ENCODE assay signal across 9 mouse cellular contexts in the genomic region with DNA sequence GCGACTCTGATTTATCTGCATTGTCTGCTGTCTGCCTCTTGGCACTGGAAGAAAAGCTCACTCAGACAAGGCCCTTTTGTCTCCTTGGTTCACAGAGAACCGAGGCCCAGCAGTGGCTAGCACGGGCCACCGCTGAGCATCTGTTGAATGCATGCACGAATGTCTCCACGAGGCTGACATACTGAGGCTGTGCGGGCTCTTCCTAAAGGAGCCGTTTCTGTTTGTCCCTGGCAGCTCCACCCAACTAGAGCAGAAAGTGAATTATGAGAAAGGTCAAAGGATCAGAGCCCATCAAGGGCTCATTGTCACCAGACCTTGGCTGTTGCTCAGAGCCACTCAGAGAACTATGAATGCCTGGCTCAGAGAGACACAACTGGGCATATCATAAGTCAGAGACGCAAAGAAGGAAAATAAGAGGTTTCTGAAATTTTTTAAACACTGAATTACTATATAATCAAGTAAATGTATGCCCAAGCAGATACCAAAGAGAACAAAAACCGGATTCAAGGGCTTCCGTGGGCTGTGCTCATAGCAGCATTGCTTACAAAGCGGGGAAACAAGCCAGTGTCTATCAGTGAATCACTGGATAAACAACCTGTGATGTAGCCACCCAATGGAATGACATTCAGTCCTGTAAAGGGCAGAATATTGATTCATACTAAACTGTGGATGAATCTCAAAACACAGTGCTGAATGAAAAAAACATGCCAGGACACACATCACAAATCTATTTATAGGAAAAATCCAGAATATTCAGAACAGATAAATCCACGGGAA. TPM values are rescaled to one million over a fixed set of nuclear protein-coding genes. Genes with fewer than 3 reads are reported as not detected.
DNase-seq lines count a peak whose midpoint lies in the region; ATAC-seq lines count a peak whose summit lies in the region.
"Had no signal": no experiment of that assay in that cellular context is flagged by ENCODE, and none has a peak within 500 bp of the region (broad histone marks: within the 10 kb centered on the region; RNA-seq: fewer than 3 reads in every experiment).

No protein-coding gene starts in this region.

- H3K27ac ChIP-seq in hindbrain, embryonic 14.5 days = peak overlapping the region; percentile 55
- peak overlapping the region; percentile 58 for H3K27ac ChIP-seq in midbrain, embryonic 16.5 days (ENCODE audit: low read length)

- H3K4me2 ChIP-seq in hindbrain, embryonic 14.5 days (replicated peaks) = no peak overlapping the region
- no peak overlapping the region for H3K4me2 ChIP-seq in midbrain, embryonic 16.5 days (ENCODE audit: low read length)

- intact Hi-C loops in heart, postnatal 36 days (cut with DNase I) = no loop called here
- intact Hi-C loops in gastrocnemius, postnatal 36 days (cut with DNase I) = no loop called here

- WGBS in hindbrain, embryonic 14.5 days = 17% methylated on average over 13 of the region's 13 CpGs
- 25% methylated on average over 13 of the region's 13 CpGs for WGBS in midbrain, embryonic 16.5 days

- DNase-seq in heart, adult 11 months = peak; percentile 78
- DNase-seq in heart, postnatal 36 days = no peak
- DNase-seq in adrenal gland, postnatal 14 days = peak; percentile 44
- peak; percentile 64 for DNase-seq in hindbrain, embryonic 14.5 days (ENCODE audit: low spot score)
- DNase-seq in gastrocnemius, postnatal 36 days = no peak
- no peak for DNase-seq in gastrocnemius, adult 18-20 months (ENCODE audit: low spot score)

- H3K9me3 ChIP-seq in hindbrain, embryonic 14.5 days (ENCODE audit: control insufficient read depth, low read length) = no peaks in the 10 kb centered on the region
- no peaks in the 10 kb centered on the region for H3K9me3 ChIP-seq in midbrain, embryonic 16.5 days (replicated peaks; ENCODE audit: control insufficient read depth, low read length, poor library complexity, severe bottlenecking)

- H3K4me3 ChIP-seq in hindbrain, embryonic 14.5 days (replicated peaks; ENCODE audit: low read length) = no peak overlapping the region
- no peak overlapping the region for H3K4me3 ChIP-seq in midbrain, embryonic 16.5 days (ENCODE audit: low read depth, low read length)
- H3K4me3 ChIP-seq: myocyte had no signal

- no peak overlapping the region for H3K9ac ChIP-seq in hindbrain, embryonic 14.5 days
- H3K9ac ChIP-seq in midbrain, embryonic 16.5 days (ENCODE audit: low read depth, low read length) = no peak overlapping the region

- ATAC-seq in hindbrain, embryonic 14.5 days (ENCODE audit: low FRiP score) = peak; percentile 88
- ATAC-seq in midbrain, embryonic 16.5 days = peak; percentile 73; the same call in 1 of the 2 replicates
- ATAC-seq in megakaryocyte-erythroid progenitor cell, adult 5-6 weeks (replicated peaks; ENCODE audit: low FRiP score, low TSS enrichment, poor library complexity, severe bottlenecking) = no peak

- 0 out of 2 replicates have a peak, but pooled peaks cover 4% of the 10 kb centered on the region for H3K4me1 ChIP-seq in hindbrain, embryonic 14.5 days (replicated peaks; ENCODE audit: control insufficient read depth, insufficient read depth, low read length)
- peaks cover 4% of the 10 kb centered on the region for H3K4me1 ChIP-seq in midbrain, embryonic 16.5 days (ENCODE audit: control insufficient read depth, insufficient read depth, low read length)

- no peaks in the 10 kb centered on the region for H3K36me3 ChIP-seq in hindbrain, embryonic 14.5 days (replicated peaks; ENCODE audit: control insufficient read depth, insufficient read depth)
- H3K36me3 ChIP-seq in midbrain, embryonic 16.5 days (ENCODE audit: control insufficient read depth, insufficient read depth, low read length) = no peaks in the 10 kb centered on the region

- no peaks in the 10 kb centered on the region for H3K27me3 ChIP-seq in hindbrain, embryonic 14.5 days (ENCODE audit: control insufficient read depth, insufficient read depth, low read length)
- no peaks in the 10 kb centered on the region for H3K27me3 ChIP-seq in midbrain, embryonic 16.5 days (ENCODE audit: control insufficient read depth, insufficient read depth, low read depth, low read length)

RNA-seq across cellular contexts. Expression of a gene that starts 13.7 kb away (rescaled TPM):
- total RNA-seq in heart, postnatal 36 days (2021) = 10 to 100 TPM; 18.9 to 20.5 TPM
- total RNA-seq in adrenal gland, postnatal 14 days (2021) = 33.2 and 34.9 TPM in 2 replicates
- 14.8 and 16.0 TPM in 2 replicates for polyA plus RNA-seq in hindbrain, embryonic 14.5 days (2014; fragmentation: Nextera tagmentation; extraction: Ambion mirVana)
- 14.6 and 15.3 TPM in 2 replicates for polyA plus RNA-seq in midbrain, embryonic 16.5 days (2015; fragmentation: Nextera tagmentation; extraction: Ambion mirVana)
- total RNA-seq in gastrocnemius, postnatal 36 days (2021) = 1 to 10 TPM; 2.8 to 4.4 TPM
- total RNA-seq in gastrocnemius, adult 18-20 months (2021) = 1 to 10 TPM; 3.8 to 5.3 TPM
- 15.5 and 29.1 TPM in 2 replicates for total RNA-seq in megakaryocyte-erythroid progenitor cell, adult 5-6 weeks (2014; fragmentation: Nextera tagmentation)
- 5.7 and 8.8 TPM in 2 replicates for total RNA-seq in megakaryocyte-erythroid progenitor cell, adult 5-6 weeks (2017)

RNA-seq across cellular contexts. Expression of a gene that starts 49.9 kb away (rescaled TPM):
- 1 to 10 TPM; 4.4 TPM for total RNA-seq in heart, postnatal 36 days (2021)
- total RNA-seq in adrenal gland, postnatal 14 days (2021) = 3.6 and 4.1 TPM in 2 replicates
- polyA plus RNA-seq in hindbrain, embryonic 14.5 days (2014; fragmentation: Nextera tagmentation; extraction: Ambion mirVana) = 3.7 and 4.0 TPM in 2 replicates
- 1.8 and 2.5 TPM in 2 replicates for polyA plus RNA-seq in midbrain, embryonic 16.5 days (2015; fragmentation: Nextera tagmentation; extraction: Ambion mirVana)
- 1 to 10 TPM; 1.3 to 1.9 TPM for total RNA-seq in gastrocnemius, postnatal 36 days (2021)
- 1 to 10 TPM; 1.3 to 1.5 TPM for total RNA-seq in gastrocnemius, adult 18-20 months (2021)
- total RNA-seq in megakaryocyte-erythroid progenitor cell, adult 5-6 weeks (2014; fragmentation: Nextera tagmentation) = 1.2 and 3.0 TPM in 2 replicates
- 1.9 and 2.9 TPM in 2 replicates for total RNA-seq in megakaryocyte-erythroid progenitor cell, adult 5-6 weeks (2017)

Comparison
In these comparisons a context has a peak if more than half of its experiments do, and no peak if none do; other contexts are left out.
1. DNase-seq: peak in heart, adult 11 months (single experiment), adrenal gland, postnatal 14 days (single experiment) and hindbrain, embryonic 14.5 days (single experiment); none in heart, postnatal 36 days (0 of 2), gastrocnemius, postnatal 36 days (0 of 2) and gastrocnemius, adult 18-20 months (single experiment).